Mouse (Mus musculus) heart, embryonic 12.5 days (tissue): ENCODE data around the gene Pds5b. TPM values are rescaled to one million over a fixed set of nuclear protein-coding genes. Genes with fewer than 3 reads are reported as not detected.
"Not testable (repeated sequence)": the region's sequence is repeated elsewhere in the genome, so short reads cannot be mapped to it uniquely, and the experiment has no call there.

Experiments
- ATAC-seq: fragments of 200-750 bp; cut with Nextera tagmentation; 2 replicates; pipeline ENCODE4 v1.8.0; 2017; ENCODE audit warnings: moderate TSS enrichment, moderate library complexity; ENCODE audit not compliant: insufficient number of reproducible peaks, low FRiP score
- H3K27ac ChIP-seq: fragments of 300-500 bp; sonication (generic); 2 replicates; pipeline ENCODE4 v1.5.1; 2016; ENCODE audit warnings: mild to moderate bottlenecking, moderate library complexity; ENCODE audit not compliant: poor library complexity, severe bottlenecking
- H3K27me3 ChIP-seq: fragments of 300-500 bp; sonication (generic); replicated peaks from 2 replicates; pipeline ENCODE4 v1.6.1; 2016; ENCODE audit warnings: mild to moderate bottlenecking, moderate library complexity
- H3K36me3 ChIP-seq: fragments of 300-500 bp; sonication (generic); 2 replicates; pipeline ENCODE4 v1.6.1; 2016; ENCODE audit warnings: mild to moderate bottlenecking, moderate library complexity
- H3K4me1 ChIP-seq: fragments of 300-500 bp; sonication (generic); replicated peaks from 2 replicates; pipeline ENCODE4 v1.6.1; 2016; ENCODE audit warnings: mild to moderate bottlenecking
- H3K4me2 ChIP-seq: fragments of 300-500 bp; sonication (generic); 2 replicates; pipeline ENCODE4 v1.6.1; 2016; ENCODE audit warnings: mild to moderate bottlenecking, moderate library complexity
- H3K4me3 ChIP-seq: fragments of 300-500 bp; sonication (generic); 2 replicates; pipeline ENCODE4 v1.5.1; 2016; ENCODE audit warnings: mild to moderate bottlenecking
- H3K9ac ChIP-seq: fragments of 300-500 bp; sonication (generic); 2 replicates; pipeline ENCODE4 v1.6.1; 2016; ENCODE audit warnings: mild to moderate bottlenecking, moderate library complexity
- H3K9me3 ChIP-seq: fragments of 300-500 bp; sonication (generic); replicated peaks from 2 replicates; pipeline ENCODE4 v1.6.1; 2016; ENCODE audit warnings: mild to moderate bottlenecking, moderate library complexity
- WGBS: fragments of 180-500 bp; shearing (Covaris S2); methylation state at CpG from one replicate; pipeline ENCODE4 v1.1.7; 2016; 5-methylcytosine and 5-hydroxymethylcytosine counted together
- polyA plus RNA-seq: library from polyadenylated mRNA; unstranded; fragments of >200 nt; fragmentation: Nextera tagmentation; extraction: Ambion mirVana; gene quantifications from 2 replicates; pipeline ENCODE4 v1.2.1, GENCODE M21; 2016

The Pds5b gene
- polyA plus RNA-seq, 1 experiment from 2014 or later: 25.6 TPM

GRCm38 (mm10) chr5:150664794-150665131 is 8.8 kb upstream of the Pds5b start:
- peak overlapping the region; percentile 94 for H3K9ac ChIP-seq
- no peaks in the 10 kb centered on the region for H3K27me3 ChIP-seq
- peak overlapping the region; percentile 98 for H3K4me3 ChIP-seq
- peaks cover 21% of the 10 kb centered on the region for H3K36me3 ChIP-seq
- no peaks in the 10 kb centered on the region for H3K9me3 ChIP-seq
- H3K4me2 ChIP-seq: peak overlapping the region; percentile 75
- under 1% methylated on average over 10 of the region's 10 CpGs for WGBS
- peak; percentile 0; the same call in 1 of the 2 replicates for ATAC-seq
- H3K27ac ChIP-seq: peak overlapping the region; percentile 99
- peaks cover 14% of the 10 kb centered on the region for H3K4me1 ChIP-seq

DNA sequence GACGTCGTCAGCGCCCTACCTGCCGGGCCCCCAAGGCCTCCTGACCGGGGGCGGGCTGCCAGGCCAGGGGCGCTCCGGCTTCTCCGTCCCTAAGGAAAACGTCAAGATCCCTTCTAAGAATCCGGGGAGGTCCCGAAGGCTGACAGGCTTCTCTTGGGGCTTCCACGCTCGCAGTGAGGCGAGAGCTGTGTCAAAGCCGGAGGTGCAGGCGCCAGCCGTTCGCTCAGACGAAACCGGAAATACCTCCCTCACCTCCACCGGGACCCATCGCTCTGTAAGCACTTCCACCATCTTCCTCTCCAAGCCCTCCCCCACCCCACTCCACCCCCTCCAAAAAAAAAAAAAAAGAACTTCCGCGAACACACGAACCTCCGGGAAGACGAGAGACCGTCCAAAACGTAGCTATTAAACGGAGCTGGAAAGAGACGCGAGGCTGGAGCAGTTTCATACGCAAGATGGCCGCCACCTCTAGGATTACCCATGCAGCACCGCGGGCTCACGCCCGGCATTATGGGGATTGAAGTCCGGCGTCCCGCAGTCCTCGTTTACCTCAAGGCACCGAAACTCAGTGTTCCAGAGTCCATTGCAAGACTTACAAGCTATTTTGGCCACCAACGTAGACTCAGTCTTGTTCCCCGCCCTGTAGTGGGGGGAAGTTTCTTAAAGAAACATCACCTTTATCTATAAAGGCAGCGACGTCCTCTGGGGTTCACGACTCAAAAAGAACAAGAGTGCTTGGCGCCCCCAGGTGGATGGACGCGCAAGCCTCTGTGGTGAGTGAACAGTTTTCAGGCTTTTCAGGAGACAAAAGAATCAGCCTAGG is 8.2 kb upstream of the Pds5b start:
- peak overlapping the region; percentile 98 for H3K4me3 ChIP-seq
- H3K9ac ChIP-seq: peak overlapping the region; percentile 94
- H3K36me3 ChIP-seq: peaks cover 18% of the 10 kb centered on the region
- H3K9me3 ChIP-seq: no peaks in the 10 kb centered on the region
- peak overlapping the region; percentile 99 for H3K27ac ChIP-seq
- WGBS: under 1% methylated on average over 52 of the region's 52 CpGs
- ATAC-seq: peak; percentile 96
- H3K4me2 ChIP-seq: peak overlapping the region; percentile 75
- peaks cover 14% of the 10 kb centered on the region for H3K4me1 ChIP-seq
- H3K27me3 ChIP-seq: no peaks in the 10 kb centered on the region

GRCm38 (mm10) chr5:150666133-150666739 is 7.3 kb upstream of the Pds5b start, which contains the start of gene N4bp2l2:
Gene N4bp2l2 (minus strand): TSS chr5:150666183.
- Histone ChIP-seq H3K36me3 (peaks cover 10% of the 10 kb centered on the region), H3K4me3 (peak within 1 kb of the TSS; percentile 98), H3K4me1 (peaks cover 12% of the 10 kb centered on the region), H3K9ac (peak within 1 kb of the TSS; percentile 94), H3K4me2 (peak within 1 kb of the TSS; percentile 75), H3K27ac (peak within 1 kb of the TSS; percentile 99)
- H3K9me3 ChIP-seq, H3K27me3 ChIP-seq, ATAC-seq: not testable (repeated sequence)
- WGBS: 91% methylated on average over 9 of the region's 9 CpGs

DNA sequence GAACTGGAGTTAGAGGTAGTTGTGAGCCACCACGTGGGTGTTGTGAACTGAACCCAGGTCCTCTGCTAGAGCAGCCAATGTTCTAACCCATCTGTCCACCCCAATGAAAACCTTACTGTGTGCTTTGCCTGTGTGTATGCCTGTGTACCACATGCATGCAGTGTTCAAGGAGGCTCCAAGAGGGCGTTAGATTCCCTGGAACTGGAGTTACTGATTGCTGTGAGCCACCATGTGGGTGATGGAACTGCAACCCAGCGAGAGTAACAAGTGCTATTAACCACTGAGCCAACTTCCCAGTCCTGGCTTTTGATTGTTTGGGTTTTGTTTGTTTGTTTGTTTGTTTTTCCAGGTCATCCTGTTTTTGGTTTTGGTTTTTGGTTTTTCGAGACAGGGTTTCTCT is 4.8 kb upstream of the Pds5b start:
- H3K27ac ChIP-seq: no peak overlapping the region
- H3K27me3 ChIP-seq: no peaks in the 10 kb centered on the region
- H3K9me3 ChIP-seq: no peaks in the 10 kb centered on the region
- H3K4me3 ChIP-seq: no peak overlapping the region
- no peak overlapping the region for H3K4me2 ChIP-seq
- no peak overlapping the region for H3K9ac ChIP-seq
- H3K4me1 ChIP-seq: peaks cover 4% of the 10 kb centered on the region; the same call in 1 of the 2 replicates
- no peak for ATAC-seq
- H3K36me3 ChIP-seq: no peaks in the 10 kb centered on the region
- 55% methylated on average over 4 of the region's 4 CpGs for WGBS

DNA sequence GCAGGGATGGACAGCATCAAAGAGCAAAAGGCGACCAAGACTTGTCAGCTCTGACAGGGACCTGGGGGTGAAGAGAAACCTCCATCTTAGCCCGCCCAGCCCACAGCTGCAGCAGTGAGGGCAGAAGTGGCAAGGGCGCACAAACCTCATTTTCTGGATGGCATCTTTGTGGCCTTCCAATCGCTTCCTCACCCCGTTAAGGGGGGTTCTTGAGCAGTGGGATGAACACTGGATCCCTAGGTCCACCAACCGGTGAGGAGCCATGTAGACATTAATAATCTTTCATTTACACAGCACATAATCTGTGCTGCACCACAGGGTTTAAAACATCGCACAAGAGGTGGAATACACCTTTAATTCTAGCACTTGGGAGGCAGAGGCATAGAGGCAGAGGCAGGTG is 1.2 kb upstream of the Pds5b start:
- WGBS: 82% methylated on average over 7 of the region's 7 CpGs
- no peak overlapping the region for H3K27ac ChIP-seq
- H3K4me3 ChIP-seq: no peak overlapping the region
- no peak for ATAC-seq
- H3K4me2 ChIP-seq: no peak overlapping the region
- H3K9me3 ChIP-seq: no peaks in the 10 kb centered on the region
- H3K4me1 ChIP-seq: peaks cover 7% of the 10 kb centered on the region; the same call in 1 of the 2 replicates
- H3K27me3 ChIP-seq: no peaks in the 10 kb centered on the region
- H3K36me3 ChIP-seq: no peaks in the 10 kb centered on the region
- no peak overlapping the region for H3K9ac ChIP-seq

- under 1% methylated on average over 67 of the region's 91 CpGs for WGBS
- Histone ChIP-seq H3K4me1 (peaks cover 7% of the 10 kb centered on the region; the same call in 1 of the 2 replicates), H3K36me3 (no peaks in the 10 kb centered on the region), H3K9ac (peak overlapping the region; percentile 95), H3K4me2 (peak overlapping the region; percentile 78), H3K4me3 (peak overlapping the region; percentile 89), H3K27me3 (no peaks in the 10 kb centered on the region), H3K9me3 (no peaks in the 10 kb centered on the region), H3K27ac (peak overlapping the region; percentile 92)
- peak; percentile 63 for ATAC-seq
Observed at GRCm38 (mm10) chr5:150673880-150674621, 512 bp downstream of the Pds5b start.

- ATAC-seq: no peak
- Histone ChIP-seq H3K9ac (peak overlapping the region; percentile 95), H3K4me2 (peak overlapping the region; percentile 78), H3K27ac (no peak overlapping the region), H3K9me3 (no peaks in the 10 kb centered on the region), H3K4me1 (peaks cover 7% of the 10 kb centered on the region; the same call in 1 of the 2 replicates), H3K36me3 (no peaks in the 10 kb centered on the region), H3K27me3 (no peaks in the 10 kb centered on the region), H3K4me3 (peak overlapping the region; percentile 89)
- 45% methylated on average over 6 of the region's 6 CpGs for WGBS
Observed at GRCm38 (mm10) chr5:150674866-150675265, 1.3 kb downstream of the Pds5b start.

GRCm38 (mm10) chr5:150682862-150683261 is 9.3 kb downstream of the Pds5b start:
- H3K4me1 ChIP-seq, H3K4me2 ChIP-seq, H3K36me3 ChIP-seq, H3K9me3 ChIP-seq, H3K27me3 ChIP-seq, H3K9ac ChIP-seq, ATAC-seq, H3K4me3 ChIP-seq, H3K27ac ChIP-seq: not testable (repeated sequence)
- 89% methylated on average over 6 of the region's 6 CpGs for WGBS

GRCm38 (mm10) chr5:150690685-150691084 is 17.1 kb downstream of the Pds5b start:
- Histone ChIP-seq H3K9me3 (no peaks in the 10 kb centered on the region; the same call in 1 of the 2 replicates), H3K4me3 (no peak overlapping the region), H3K36me3 (peaks cover 8% of the 10 kb centered on the region), H3K27ac (no peak overlapping the region), H3K27me3 (no peaks in the 10 kb centered on the region), H3K4me2 (no peak overlapping the region), H3K9ac (no peak overlapping the region), H3K4me1 (peaks cover 3% of the 10 kb centered on the region)
- no peak for ATAC-seq

DNA sequence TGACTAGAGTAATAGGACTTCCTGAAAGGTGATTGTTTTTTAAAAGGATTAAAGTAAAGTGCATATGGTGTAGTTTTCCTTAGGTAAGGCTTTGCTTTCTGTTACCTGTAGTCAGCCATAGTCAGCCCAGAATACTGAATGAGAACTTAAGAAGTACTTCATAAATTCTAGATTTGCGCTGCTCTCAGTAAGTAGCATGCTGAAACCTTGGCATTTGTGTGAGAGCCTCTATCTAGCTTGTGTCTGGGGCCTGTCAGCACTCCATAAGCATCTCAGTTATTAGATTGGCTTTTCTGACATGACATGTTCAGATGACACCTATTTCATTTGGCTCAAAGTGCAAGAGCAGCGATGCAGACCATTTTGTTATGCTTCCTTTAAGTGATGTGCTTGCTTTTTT is 19.7 kb downstream of the Pds5b start:
- WGBS: 75% methylated on average over 2 of the region's 2 CpGs
- peaks cover 17% of the 10 kb centered on the region for H3K36me3 ChIP-seq
- H3K4me1 ChIP-seq: peaks cover 3% of the 10 kb centered on the region
- no peaks in the 10 kb centered on the region; the same call in 1 of the 2 replicates for H3K9me3 ChIP-seq
- H3K9ac ChIP-seq: no peak overlapping the region
- no peak for ATAC-seq
- no peak overlapping the region for H3K4me2 ChIP-seq
- no peak overlapping the region for H3K4me3 ChIP-seq
- no peaks in the 10 kb centered on the region for H3K27me3 ChIP-seq
- H3K27ac ChIP-seq: no peak overlapping the region

DNA sequence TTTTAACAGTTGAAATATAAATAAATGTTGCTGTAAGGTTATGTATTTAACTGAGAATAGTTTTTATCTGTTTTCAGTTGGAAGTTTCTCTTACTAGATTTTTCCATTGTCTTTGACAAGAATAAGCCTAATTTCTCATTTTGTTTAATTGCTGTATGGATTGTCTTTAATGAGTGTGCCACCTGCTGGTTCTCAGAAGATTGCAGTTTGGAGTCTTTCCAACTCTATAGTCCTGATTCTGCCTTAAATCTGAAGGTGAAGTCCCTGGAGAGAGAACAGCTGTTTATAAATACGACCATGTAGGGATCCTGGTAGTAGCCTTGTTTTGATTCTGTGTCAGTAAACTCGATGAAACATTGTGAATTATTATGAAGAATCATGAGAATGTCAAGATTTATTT is 29.2 kb downstream of the Pds5b start:
- Histone ChIP-seq H3K27ac (no peak overlapping the region), H3K4me3 (no peak overlapping the region), H3K9me3 (no peaks in the 10 kb centered on the region), H3K4me1 (peaks cover 9% of the 10 kb centered on the region), H3K9ac (no peak overlapping the region), H3K36me3 (peaks cover 10% of the 10 kb centered on the region; the same call in 1 of the 2 replicates), H3K4me2 (no peak overlapping the region), H3K27me3 (no peaks in the 10 kb centered on the region)
- WGBS: 66% methylated on average over 2 of the region's 2 CpGs
- no peak for ATAC-seq
